Mouse (Mus musculus) thymus, adult 18-20 months (tissue): ENCODE results near the gene Fgfr2.

ENCODE experiments used
- DNase-seq, 2 experiments: peaks; one replicate each; pipeline ENCODE4 v3.0.0; 2022; ENCODE audit warnings: mixed read lengths in 2 of 2

Fgfr2 gene

DNA sequence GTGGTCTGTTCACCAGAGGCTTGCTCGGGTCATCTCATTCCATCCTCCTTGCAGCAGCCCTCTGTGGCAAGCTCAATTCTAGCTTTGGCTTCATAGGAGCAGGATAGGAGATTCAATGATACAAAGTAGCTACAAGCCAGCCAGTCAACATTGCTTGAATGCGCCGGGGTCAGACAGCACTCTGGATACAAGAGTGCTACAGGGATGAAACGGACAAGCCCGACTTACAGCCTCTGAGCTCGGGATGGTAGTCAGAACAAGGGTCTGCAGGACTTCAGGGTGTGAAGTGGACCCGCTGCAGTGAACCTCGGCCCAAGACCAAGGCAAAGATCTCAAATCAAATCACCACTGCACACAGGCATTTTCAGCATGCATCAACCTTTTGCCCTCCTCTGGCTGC is 1244.3 kb downstream of the Fgfr2 start:
- no peak for DNase-seq

DNA sequence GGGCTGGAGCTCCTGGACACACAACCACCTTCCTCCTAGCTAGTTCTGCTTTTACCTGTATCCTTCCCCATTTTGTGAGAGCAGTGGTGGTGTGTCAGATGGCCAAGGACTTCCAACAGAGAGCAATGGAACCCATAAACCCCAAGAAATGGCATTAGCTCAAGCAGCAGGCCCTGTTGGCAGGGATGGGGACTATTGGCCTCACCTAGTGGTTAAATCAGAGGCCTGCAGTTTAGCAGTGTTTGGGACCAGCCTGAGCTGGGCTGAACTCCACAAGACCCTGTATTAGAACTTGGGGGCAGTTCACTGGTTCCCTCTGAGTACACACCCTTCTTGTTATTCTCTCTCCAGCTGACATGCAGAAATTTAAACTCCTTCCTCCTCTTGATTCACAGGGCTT is 1262.0 kb downstream of the Fgfr2 start:
- no peak for DNase-seq

DNA sequence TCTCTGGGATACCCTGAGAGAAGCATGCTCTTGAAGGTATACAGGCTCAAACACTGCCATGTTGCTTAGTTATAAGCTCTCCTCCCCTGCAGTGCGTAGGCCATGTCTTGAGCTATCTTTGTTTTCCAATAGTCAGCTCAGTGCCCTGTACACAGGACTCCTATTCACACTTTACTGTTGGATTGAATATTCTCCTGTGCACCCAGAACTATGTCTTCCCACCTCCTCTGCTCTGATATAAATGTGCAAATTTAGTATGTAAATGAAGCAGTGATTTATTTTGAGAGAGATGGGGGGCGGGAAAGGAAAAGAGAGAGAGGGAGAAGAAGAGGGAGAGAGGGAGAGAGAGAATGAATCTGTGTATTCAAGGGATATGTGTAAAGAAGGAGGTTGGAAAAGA is 1267.5 kb downstream of the Fgfr2 start:
- DNase-seq = no peak

DNA sequence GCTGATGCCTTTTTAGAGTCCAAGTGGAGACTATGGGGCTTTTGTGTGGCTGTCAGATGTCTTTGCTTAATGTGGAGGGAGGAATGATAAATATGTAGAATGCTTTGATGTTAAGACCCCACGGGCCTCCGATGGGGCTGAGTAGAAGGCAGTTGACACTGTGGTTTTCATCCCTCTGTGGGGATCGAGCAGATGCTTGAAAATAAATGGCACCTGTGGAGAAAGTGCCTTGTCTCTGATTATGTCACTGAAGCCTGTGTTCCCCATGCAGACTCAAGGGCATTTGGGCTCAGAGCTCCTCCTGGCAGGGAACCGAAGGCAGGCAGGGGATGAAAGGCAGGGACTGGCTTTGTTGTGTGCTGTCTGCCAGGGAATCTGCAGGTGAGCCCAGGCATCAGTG is 1272.6 kb downstream of the Fgfr2 start:
- no peak for DNase-seq

DNA sequence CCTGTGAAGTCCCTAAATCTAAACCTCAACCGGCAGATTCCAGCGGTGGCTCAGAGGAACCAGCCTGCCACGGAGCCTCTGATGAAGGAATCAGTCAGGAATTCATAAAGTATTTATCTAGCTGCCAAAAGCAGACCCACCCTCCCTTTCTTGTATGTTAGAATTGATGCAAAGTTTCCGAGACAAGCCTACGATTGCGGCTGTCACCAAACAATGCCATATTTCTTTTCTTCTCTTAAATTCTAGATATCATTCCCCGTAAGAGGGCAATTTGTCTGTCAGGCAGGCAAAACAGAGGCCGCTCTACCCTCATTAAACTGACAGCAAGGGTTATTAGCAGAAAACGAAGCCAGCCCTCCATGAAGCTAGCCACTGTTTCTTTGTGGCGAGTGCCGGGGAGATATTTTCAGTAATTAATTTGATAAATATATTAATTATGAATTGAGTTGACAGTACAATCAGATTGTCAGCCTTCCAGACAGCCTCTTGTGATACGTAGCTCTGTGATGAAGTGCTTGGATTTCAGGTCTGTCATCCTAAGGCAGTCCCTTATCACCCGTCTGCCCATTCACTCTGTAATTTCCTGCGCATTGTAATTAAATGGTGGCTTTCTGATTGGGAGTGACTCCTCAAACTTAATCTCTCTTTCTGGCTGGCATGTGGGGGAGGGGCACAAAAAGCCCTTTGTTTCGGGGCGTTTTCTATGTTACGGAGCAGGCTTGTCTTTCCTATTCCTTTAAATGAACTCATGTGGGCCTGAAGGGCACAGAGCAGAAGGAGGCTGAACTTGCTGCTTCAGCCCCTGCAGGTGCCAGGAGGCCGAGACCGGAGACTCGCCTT is 1276.9 kb downstream of the Fgfr2 start:
- no peak for DNase-seq

DNA sequence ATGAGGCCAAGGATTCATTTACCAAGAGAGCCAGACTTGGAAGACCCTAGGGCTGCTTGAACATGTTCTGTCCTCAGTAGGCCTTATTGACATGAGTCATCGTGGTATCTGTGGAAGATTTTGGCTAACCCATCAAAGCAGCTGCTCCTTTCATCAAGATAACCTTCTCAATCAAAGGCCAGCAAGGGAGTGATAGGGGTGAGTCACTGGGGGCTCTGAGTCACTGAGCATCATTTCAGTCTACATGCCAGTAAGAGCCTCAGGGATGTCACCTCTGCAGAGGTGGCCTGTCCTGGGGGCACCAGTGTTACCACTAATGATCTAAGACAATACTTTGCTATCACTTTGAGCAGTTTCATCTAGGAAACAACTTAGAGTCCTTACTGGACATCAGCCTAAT is 1292.9 kb downstream of the Fgfr2 start:
- no peak for DNase-seq

DNA sequence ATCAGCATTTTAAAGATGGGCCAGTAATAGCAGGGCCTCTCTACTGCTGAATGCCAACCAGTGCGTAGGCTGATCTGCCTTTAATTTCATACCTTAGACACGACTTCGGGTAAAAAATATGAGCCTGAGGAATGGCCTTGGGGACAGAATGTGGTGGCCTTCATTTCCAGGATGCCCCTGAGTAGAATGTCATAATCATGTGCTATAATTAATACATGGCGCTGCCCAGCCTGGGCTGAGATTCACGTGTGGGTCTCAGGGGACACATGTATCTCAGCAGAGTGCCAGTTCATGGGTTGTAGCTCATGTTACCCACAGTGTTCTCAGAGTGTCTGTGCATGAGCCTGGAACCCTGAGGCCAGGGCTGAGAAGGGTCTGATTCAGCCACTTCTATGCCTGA is 1296.3 kb downstream of the Fgfr2 start:
- DNase-seq = no peak

DNA sequence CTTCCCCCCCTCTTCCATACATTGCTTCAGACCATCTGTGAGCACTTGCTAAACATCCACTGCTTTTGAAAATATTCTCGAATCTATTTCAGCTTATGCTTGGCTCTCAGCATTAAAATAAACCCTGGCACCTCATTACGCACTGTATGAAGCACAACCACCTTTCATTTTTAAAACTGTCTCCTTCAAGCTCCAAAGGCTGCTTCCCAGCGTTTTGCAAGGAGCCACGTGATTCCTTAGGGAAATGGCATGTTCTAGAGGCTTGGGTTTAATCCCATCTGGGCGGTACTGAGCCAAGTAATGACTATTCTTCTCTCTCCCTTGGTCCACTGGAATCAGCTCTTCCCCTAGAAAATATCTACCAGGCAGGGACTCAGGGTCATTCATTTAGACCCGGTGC is 1305.2 kb downstream of the Fgfr2 start:
- no peak for DNase-seq

DNA sequence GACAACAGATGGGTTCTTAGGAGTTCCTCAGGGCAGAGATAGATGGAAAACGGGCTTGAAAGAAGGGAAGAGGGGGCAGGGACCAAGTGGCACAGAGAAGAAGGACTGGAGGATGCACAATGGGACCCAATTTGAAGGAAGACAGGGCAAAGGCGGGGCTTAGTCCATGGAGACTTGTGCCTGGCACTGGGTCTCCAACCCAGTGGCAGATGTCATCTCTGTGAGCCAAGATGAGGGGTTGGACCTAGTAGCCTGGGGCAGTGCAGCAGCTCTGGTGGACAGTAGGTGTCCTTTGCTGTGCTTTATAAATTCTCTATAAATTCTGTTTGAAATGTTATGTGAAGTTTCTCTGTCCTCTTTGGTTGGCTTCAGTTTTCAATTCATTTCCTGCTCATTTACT is 1306.5 kb downstream of the Fgfr2 start:
- no peak for DNase-seq

DNA sequence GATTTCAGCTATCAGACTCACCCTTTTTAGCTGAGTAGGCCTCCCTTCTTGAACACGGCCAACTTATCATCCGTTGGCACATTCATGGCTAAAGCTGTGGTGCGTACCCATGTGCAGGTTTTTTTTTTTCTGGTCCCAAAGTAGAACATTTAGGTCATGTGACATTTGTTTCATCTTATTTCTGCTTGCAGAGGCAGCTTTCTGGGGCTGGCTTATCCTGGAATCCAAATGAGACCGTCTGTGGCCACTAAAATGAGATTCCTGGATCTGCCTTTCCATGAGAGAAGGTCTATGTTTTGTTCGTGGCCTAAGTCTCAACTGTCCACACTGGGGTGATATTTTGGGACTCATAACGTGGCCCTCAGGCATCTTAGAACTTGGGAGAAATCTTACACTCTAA is 1311.0 kb downstream of the Fgfr2 start:
- no peak for DNase-seq

DNA sequence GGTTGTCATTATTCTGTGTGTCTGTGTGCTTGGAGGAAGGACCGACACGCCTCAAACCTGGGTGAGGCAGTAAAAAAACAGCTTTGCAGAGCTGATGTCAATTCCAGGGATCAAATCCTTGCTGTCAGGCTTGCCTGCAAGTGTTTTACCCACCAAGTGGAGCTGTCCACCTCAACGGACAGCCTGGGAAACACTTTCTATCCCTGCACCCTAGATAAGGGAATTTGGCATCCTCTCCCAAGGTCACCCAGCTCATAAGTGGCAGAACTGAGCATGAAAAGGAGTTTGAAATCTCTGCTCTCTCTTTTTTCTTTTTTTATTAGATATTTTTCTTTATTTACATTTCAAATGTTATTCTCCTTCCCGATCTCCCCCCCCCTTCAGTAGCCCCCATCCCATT is 1312.2 kb downstream of the Fgfr2 start:
- no peak for DNase-seq

DNA sequence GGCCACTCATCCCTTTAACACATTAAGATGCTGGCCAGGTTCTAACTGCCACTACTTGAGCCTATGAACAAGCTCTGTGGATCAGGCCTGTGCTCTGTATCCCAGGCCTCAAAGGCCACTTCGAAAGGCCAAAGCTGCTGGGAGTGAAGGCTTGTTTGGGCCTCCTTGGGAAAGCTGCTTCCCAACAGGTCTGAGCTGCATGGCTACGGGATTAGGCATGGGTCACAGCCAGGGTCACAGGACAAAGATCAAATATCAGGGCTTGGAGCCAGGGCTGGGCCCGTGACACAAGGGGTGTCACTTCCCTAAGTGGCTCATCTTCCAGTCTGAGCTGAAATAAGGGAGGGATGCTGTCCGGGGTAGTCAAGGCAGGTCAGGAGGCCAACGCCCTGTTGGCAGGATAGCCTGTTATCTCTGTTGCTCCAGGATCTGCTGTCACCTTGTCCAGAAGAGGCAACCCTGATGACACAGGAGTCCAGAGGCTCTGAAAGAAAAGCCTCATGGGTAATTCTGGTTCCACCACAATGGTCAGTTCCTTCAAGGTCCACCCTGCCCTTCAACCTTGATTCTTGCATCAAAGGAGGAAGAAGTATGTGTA is 1313.5 kb downstream of the Fgfr2 start:
- DNase-seq = no peak

DNA sequence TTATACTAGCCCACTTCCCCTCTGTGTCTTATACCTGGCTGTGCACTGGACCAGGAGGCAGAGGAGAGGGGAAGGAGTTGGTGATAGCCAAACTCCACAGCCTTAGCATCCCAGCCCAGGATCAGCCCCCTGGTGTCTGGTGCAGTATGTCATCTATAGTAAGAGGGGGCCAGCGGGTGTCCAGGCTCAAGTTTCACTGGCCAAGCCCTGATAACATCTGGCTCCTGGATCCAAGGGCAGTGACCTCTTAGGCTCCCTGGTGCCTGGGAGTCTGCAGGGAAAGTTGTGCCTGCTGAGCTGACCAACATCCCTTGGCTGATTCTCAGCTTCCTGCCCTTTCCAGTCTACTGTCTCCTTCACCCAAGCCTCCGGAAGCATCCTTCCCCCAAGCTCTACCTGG is 1315.9 kb downstream of the Fgfr2 start:
- no peak for DNase-seq

DNA sequence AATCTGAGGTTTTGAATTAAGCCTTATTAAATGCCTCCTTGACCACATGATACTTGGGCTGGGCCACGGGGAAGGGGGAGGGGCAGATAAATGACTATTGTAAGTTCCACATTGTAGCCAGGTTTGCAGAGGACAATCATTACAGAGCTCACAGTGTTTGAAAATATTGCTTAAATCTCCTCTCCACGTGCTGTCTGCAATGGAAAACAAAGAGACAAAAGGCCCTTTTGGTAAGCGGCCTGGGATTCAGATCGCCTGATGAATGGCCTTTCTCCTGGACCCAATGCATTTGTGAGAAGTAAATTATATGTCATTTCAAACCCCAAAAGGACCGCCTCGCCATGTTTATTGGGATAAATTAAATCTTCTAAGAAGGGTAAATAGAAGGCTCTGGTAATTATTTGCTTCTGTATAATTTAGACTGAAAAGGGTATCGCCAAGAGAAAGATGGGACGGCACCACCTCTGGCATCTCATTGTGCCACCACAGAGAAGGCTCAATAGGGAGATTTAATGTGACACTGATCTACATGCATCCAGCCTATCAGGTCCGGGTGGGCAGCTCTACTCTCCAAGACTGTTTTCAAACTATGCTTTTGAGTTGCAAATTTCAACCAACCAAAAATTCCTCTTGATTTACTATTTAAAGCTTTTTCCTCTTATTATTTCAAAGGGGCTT is 1317.5 kb downstream of the Fgfr2 start:
- no peak for DNase-seq

DNA sequence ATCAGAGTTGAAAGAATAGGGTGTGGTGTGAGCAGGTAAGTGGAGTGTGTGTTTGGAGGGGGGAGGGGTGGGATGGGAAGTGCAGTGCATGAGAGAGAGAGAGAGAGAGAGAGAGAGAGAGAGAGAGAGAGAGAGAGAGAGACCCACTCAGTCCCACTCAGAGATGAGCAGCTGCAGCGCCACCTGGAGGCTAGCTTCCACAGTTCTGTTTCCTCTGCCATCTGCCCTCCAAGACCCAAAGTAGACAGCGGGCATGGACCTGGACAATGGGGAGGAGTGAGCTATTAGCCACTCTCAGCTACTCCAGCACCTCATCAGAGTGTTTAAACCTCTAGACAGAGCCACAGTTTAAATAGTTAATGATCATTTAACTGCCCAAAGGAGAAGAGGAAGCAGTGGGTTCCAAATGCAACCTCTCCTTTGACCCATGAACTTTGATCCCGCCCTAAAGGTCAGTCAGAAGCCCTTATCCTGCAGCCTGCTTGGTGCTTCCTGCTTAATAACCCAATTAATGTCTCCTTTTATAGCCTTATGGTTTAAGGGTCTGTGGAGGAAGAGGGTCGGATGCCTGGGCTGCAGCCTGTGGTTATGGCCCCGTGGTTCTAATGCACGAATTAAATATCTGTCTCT is 1322.6 kb downstream of the Fgfr2 start:
- DNase-seq = no peak

DNA sequence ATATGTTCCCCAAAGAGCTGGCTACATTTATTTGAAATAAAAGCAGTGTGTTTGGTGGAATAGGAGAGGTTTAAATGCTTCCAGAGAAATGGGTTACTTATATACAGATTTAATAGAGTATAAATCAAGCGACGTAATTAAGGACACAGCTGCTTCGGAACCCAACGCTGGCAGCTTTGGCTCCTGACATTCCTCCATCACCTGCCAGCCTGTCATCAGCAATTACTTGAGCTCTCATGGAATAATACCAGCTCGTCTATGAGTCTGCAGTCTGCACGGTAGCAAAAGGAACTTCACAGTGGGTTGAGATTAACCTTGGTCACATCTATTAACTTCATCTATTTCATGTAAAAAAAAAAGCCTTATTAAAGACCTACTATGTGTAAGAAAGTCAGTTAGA is 1326.0 kb downstream of the Fgfr2 start:
- DNase-seq = no peak

DNA sequence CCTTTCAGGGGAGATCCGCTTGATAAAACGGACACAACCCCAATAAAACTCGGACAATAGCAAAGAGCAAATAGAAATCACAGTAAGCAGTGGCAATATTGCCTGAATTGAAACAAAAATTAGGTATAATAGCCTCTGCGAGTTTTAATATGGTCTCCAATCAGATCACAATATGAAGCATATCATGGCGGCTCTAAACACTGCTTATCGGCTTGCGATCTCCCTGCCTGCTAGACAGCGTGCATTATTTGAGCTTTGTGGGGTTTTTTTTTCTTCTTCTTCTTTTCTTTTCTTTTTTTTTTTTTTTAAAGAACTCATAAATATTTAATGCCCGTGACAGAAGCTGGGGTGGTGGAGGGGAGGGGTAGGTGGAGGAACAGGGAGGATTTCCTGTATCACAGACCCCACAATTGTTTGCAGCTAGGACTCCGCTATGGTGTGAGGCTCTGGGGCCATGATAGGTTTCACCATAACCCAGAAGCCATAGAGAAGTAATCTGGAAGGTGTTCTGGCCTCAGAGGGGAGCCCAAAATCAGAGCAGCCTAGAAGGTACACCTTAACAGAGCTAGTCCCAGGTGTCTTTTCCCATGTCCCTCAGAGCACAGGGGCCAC is 1334.4 kb downstream of the Fgfr2 start:
- DNase-seq = no peak

DNA sequence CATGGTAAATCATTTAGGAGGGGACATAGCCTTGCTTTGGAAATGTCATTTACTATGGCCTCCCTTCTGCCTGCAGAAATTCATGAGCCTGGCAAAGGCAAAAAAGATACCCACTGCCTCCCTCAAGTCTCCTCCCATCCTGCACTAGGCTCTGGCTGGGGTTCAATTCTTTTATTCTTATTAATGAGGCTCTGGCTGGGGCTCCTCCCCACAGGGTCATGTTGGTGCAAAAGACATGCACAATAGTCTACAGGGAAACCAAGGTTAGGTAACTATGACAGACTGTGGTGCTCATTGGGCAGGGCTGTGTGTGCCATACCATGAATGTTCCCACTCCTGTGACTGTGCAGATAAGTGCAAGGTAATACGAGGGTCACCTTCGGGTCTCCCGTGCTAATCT is 1337.4 kb downstream of the Fgfr2 start:
- no peak for DNase-seq

DNA sequence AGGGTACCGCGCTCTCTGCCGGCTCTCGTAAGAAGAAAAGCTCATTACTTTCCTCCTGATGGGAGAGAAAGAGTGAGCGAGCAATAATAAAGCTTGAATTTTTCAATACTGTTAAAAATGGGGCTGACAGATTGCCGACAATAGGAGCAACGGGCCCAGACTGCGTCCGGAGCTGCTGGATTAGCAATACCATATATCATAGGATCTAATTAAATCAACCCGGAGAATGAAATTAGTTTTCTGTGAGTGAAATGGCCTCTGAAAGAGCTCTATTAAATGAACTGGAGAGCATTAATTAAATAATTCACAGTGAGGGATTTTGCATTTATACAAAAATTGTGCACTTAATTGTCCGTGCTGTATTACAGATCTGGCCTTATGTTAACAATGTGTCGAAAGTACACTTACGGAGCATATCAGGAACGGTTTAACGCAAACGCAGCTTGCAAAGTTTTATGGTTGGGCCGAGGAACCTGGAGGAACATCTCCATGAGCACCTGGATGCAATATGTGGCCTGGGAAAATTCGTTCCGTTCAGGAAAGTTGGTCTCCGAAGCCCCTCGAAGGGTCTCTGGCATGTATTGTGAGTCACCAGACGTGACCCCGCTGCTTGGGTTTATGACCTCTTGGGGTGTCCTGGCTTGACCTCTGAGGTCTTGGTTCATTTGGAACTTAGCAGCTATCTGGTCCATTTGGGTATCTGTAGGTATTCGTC is 1344.7 kb downstream of the Fgfr2 start:
- DNase-seq = no peak

DNA sequence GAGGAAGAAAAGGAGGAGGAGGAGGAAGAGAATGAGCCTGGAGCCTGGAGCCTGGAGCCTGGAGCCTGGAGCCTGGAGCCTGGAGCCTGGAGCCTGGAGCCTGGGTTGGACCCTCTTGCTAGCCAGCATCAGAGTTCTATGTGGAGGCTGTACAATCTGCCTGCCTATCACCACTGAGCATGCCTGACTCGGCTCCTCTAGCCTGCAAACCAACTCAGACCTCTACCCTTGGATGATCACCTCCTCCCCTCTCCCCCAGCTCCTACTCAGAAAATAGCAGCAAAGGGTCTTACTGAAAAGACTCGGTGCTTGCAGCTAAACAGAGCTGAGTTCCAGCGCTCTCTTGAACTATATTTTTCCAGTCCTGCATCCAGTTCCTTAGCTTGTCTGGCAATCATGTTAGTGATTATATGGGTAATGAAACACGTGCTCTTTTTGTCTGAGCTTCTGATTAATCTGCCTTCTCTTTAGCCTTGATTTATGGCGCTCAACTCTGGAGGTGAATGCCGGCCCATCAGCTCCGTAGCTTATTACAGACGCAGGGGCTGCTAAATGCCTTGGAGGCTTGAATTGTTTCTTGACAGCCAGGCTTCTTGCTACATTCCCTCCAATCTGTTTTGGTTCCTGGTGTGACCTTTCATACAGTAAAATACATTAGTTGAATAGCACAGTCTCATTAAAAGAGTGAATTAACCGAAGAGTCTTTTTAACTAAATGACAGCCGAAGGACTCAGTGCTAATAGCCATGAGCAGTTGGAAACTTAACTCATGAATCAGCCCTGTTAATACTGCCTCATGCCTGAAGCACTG is 1345.5 kb downstream of the Fgfr2 start:
- DNase-seq = no peak

DNA sequence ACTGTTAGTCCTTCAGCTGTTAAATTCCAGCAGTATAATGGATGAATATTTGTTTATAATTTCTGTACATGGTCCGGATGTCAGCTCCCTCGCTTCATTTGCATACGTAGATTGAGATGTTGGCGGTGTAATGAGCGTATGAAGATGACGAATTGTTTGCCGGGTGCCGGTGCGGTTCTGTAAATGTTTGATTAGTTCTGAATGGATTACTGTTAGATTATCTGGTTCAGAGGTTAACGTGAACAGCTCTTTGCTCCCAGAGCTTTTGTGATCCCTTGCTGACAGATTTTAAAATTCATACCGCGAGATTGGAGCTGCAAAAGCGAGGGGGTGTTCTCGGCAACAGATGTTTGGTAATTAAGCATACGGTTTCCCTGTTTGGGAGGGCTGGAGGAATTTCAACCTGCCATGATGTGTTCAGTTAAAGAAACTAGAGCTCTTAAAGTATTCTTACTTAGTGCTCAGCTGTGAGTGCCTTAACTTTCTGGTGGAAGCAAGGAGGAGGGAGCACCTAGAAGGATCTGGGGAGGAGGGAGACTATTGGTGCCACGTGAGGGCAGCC is 1346.9 kb downstream of the Fgfr2 start:
- no peak for DNase-seq
